Mouse (Mus musculus) left cerebral cortex, postnatal 36 days (tissue): ENCODE data around the gene Bach2. TPM values are rescaled to one million over a fixed set of nuclear protein-coding genes. Genes with fewer than 3 reads are reported as not detected.

Experiments
- DNase-seq, 2 experiments: peaks; one replicate each; pipeline ENCODE4 v3.0.0; 2021 to 2022; ENCODE audit warnings: low spot score in 2 of 2, mixed read lengths in 1 of 2
- intact Hi-C: fragments of 180-260 bp; cut with DNase I; formaldehyde crosslinking; loops from one replicate; pipeline ENCODE4 v1.15.1; 2025
- total RNA-seq, 2 experiments: library from RNA; stranded (reverse); gene quantifications; 2 replicates each; pipeline ENCODE4 v1.2.3; 2021

The Bach2 gene
- total RNA-seq, 2 experiments from 2014 or later: 12.6 to 16.0 TPM

- intact Hi-C loops: loop anchor here (5.0 kb wide), 2 partner anchors 100 to 130 kb away; no protein-coding TSS in a partner anchor
- no peak for DNase-seq
Observed at GRCm38 (mm10) chr4:32432271-32432781, 193.7 kb downstream of the Bach2 start.

- intact Hi-C loops: loop anchor here (5.0 kb wide), 2 partner anchors 99 to 131 kb away; no protein-coding TSS in a partner anchor
- no peak for DNase-seq
Observed at GRCm38 (mm10) chr4:32432945-32433344, 194.3 kb downstream of the Bach2 start.

GRCm38 (mm10) chr4:32434612-32435011 is 196.0 kb downstream of the Bach2 start:
- no peak for DNase-seq
- intact Hi-C loops: loop anchor here (5.0 kb wide), 2 partner anchors 98 to 132 kb away; no protein-coding TSS in a partner anchor

GRCm38 (mm10) chr4:32439974-32440739 is 201.6 kb downstream of the Bach2 start:
- no peak for DNase-seq
- intact Hi-C loops: no loop called here

- intact Hi-C loops: no loop called here
- no peak for DNase-seq
Observed at GRCm38 (mm10) chr4:32440740-32441072, 202.1 kb downstream of the Bach2 start.

- intact Hi-C loops: no loop called here
- no peak for DNase-seq
Observed at GRCm38 (mm10) chr4:32444671-32445196, 206.1 kb downstream of the Bach2 start.

GRCm38 (mm10) chr4:32447850-32448249 is 209.2 kb downstream of the Bach2 start:
- intact Hi-C loops: no loop called here
- no peak for DNase-seq

GRCm38 (mm10) chr4:32461986-32462385 is 223.4 kb downstream of the Bach2 start:
- DNase-seq: no peak
- intact Hi-C loops: loop anchor here (5.0 kb wide), 1 partner anchor 45 kb away; no protein-coding TSS in a partner anchor

GRCm38 (mm10) chr4:32463065-32463464 is 224.5 kb downstream of the Bach2 start:
- no peak for DNase-seq
- intact Hi-C loops: loop anchor here (5.0 kb wide), 1 partner anchor 44 kb away; no protein-coding TSS in a partner anchor

GRCm38 (mm10) chr4:32464540-32464939 is 225.9 kb downstream of the Bach2 start:
- intact Hi-C loops: loop anchor here (5.0 kb wide), 1 partner anchor 43 kb away; no protein-coding TSS in a partner anchor
- DNase-seq: no peak

- intact Hi-C loops: no loop called here
- no peak for DNase-seq
Observed at GRCm38 (mm10) chr4:32466031-32466430, 227.4 kb downstream of the Bach2 start.

- DNase-seq: no peak
- intact Hi-C loops: no loop called here
Observed at GRCm38 (mm10) chr4:32477977-32478660, 239.5 kb downstream of the Bach2 start.

GRCm38 (mm10) chr4:32479231-32479630 is 240.6 kb downstream of the Bach2 start:
- intact Hi-C loops: no loop called here
- no peak for DNase-seq

GRCm38 (mm10) chr4:32479801-32480700 is 241.4 kb downstream of the Bach2 start:
- intact Hi-C loops: no loop called here
- no peak for DNase-seq

- intact Hi-C loops: no loop called here
- DNase-seq: no peak
Observed at GRCm38 (mm10) chr4:32481366-32482055, 242.9 kb downstream of the Bach2 start.

GRCm38 (mm10) chr4:32482138-32482537 is 243.5 kb downstream of the Bach2 start:
- intact Hi-C loops: no loop called here

GRCm38 (mm10) chr4:32482936-32483335 is 244.3 kb downstream of the Bach2 start:
- DNase-seq: no peak
- intact Hi-C loops: no loop called here

More at GRCm38 (mm10) chr4:32482138-32482537, 243.5 kb downstream of the Bach2 start:
- no peak for DNase-seq

- DNase-seq: no peak
- intact Hi-C loops: no loop called here
Observed at GRCm38 (mm10) chr4:32485848-32486247, 247.2 kb downstream of the Bach2 start.
